Mouse (Mus musculus): ENCODE results near the gene Tob2.

DNA sequence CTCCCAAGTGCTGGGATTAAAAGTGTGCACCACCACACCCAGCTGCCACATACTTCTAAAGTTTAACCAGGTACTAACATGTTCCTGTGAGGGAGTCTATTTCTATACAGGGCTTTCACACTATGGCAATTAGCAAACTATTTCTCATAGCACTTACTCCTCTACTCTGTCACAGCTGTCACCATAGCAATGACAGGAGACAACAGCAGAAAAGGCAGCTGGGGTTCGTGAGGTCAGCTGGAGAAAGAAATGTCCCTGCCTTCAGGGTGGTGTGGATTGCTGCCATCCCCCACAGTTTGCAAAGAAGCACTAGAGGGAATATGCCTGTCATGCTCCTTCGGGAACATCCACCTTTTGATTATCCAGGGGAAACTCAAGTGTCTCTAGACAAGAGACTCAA is 49.8 kb downstream of the Tob2 start:
- TF ChIP-seq CTCF (IDR thresholded peaks at IDR 0.05; ENCODE audit: low read depth) (no peak), EP300 (IDR thresholded peaks at IDR 0.05; ENCODE audit: low read depth) (no peak)

Data from heart, postnatal 0 days (tissue).